Mouse (Mus musculus): ENCODE results near the gene Apba3.

- TF ChIP-seq CHD2 (IDR thresholded peaks at IDR 0.05; ENCODE audit: low read depth, low read length) (no peak), MAFK (IDR thresholded peaks at IDR 0.05; ENCODE audit: insufficient read depth, low read depth, low read length) (no peak), ZNF384 (IDR thresholded peaks at IDR 0.05; ENCODE audit: low read depth, low read length) (no peak), ZC3H11A (IDR thresholded peaks at IDR 0.05; ENCODE audit: borderline replicate concordance, low read depth, low read length) (no peak)
Measured at GRCm38 (mm10) chr10:81245166-81245565, 21.6 kb upstream of the Apba3 start.

Measured in ES-E14 (cell line).